Mouse (Mus musculus): ENCODE measurements around the gene Clpp. TPM values are rescaled to one million over a fixed set of nuclear protein-coding genes. Genes with fewer than 3 reads are reported as not detected.

Gene Clpp
- total RNA-seq, 1 experiment from 2014 or later = 106 TPM

GRCm38 (mm10) chr17:56986105-56986805, 3.9 kb upstream of the Clpp start:
- DNase-seq = no peak

- DNase-seq = no peak
Measured at GRCm38 (mm10) chr17:56988441-56988840, 1.7 kb upstream of the Clpp start.

DNA sequence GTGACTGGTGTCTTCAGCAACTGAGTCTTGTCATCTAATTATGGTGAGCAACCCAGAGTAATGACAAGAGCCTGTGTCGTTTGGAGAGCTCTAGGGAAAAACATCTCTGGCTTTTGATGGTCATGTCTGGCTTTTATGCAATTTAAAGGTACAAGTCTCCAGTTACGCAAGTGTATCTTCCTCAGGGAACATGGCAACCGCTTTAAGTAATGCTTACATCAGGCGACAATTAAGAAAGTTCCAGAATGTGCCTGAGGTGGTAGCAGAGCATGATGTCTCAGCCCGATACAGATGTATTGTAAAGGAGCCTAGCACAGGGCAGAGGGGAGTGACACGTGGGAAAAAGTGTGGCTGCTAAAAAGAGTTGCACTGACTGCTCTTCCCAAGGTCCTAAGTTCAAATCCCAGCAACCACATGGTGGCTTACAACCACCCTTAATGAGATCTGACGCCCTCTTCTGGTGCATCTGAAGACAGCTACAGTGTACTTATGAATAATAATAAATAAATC, 1.1 kb upstream of the Clpp start:
- no peak for DNase-seq

DNA sequence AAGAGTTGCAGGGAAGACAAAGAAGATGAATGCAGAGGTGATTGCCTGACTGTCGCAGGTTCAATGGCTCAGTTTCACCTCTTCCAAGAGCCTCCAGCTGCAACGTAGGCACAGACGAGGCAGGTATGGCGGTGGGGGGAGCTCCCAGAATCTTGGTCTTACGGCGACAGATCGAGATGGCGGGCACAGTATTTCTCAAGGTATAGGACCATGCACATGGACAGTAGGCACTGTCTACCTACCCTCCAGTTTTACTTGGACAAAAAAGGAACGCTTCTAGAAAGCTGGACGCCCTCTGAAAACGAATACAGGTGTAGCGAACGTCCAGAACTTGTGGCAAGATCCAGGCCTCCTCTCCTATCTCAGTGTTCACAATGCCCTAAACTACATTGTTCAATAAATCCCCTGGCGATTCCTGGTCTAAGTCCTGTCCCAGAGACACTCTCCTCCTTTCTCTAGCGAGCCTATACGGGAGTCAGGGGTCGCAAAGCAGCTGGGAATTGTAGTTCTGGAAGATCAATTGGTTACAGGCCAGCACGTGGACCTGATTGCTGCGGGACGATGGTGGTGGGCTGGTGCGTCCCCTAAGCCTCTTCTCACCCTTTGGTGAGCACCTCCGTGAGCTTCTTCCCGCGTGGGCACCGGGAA, 514 bp upstream of the Clpp start:
- DNase-seq = peak; percentile 56

- no peak for DNase-seq
Measured at GRCm38 (mm10) chr17:56990966-56991365, 861 bp downstream of the Clpp start.

DNA sequence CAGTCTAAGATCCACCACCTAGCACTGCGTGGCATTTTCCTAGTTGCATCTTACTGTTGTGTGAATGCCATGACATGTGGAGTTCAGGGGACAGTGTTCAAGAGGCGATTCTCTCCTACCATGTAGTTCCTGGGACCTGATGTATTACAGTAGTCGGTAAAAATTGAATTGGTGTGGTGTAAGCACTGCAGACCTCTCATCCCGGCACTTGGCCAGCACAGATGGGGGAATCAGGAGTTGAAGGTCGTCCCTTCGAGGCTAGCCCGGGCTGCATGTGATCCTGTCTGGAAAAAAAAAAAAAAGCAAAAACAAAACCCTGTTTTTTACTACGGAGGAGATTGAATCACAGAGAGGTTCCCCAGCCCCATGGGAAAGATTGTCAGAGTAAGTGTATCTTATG, 4.9 kb downstream of the Clpp start:
- DNase-seq = peak; percentile 53

DNA sequence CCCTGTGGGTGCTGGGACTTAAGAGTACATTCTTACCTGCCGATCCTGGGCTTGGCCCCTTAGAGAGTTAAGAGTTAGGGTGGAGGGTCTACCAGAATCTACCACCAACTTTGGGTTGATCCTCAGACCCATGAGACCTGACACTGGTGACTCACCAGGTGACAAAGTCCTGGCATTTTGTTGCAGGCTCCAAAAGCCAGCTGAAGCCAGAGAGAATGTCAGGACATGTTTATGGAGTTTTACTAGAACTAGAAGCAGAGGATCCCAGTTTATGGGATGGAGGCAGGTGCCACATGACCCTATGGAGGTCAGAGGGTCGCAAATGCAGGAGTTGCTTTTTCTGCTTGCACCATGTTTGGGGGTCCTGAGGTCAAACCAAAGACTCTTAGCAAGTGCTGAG, 6.4 kb downstream of the Clpp start:
- no peak for DNase-seq

DNA sequence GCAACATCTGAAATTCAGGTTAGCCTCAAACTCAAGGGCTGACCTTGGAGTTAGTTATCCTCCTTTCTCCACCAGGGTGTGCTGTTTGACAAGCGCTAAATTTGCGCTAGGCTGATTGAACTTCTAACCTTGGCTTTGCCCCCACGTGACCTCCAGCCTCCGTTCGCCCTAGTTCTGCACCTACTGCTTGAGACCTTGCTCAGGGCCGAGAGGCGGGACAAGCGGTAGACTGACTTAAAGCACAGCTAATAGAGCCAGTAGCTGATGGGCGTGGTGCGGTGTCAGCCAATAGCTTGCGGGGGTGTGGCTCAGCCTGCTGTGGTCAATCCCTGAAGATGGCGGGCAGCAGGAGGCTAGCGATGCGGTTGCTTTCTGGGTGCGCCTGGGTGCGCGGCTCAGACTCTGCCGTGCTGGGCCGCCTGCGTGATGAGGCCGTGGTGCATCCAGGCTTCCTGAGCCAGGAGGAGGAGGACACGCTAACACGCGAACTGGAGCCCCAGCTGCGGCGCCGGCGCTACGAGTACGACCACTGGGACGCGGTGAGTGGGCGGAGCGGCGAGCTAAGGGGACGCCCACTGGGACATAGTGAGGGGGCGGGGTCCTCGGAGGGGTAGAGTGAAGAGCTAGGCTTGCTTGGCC, 7.0 kb downstream of the Clpp start, which contains the start of gene Alkbh7:
Gene Alkbh7 (plus strand): TSS at position 311 of the 639 bp plus-strand sequence.
- peak; percentile 93 for DNase-seq

GRCm38 (mm10) chr17:56999414-56999813, 9.3 kb downstream of the Clpp start:
- DNase-seq = peak; percentile 42

DNA sequence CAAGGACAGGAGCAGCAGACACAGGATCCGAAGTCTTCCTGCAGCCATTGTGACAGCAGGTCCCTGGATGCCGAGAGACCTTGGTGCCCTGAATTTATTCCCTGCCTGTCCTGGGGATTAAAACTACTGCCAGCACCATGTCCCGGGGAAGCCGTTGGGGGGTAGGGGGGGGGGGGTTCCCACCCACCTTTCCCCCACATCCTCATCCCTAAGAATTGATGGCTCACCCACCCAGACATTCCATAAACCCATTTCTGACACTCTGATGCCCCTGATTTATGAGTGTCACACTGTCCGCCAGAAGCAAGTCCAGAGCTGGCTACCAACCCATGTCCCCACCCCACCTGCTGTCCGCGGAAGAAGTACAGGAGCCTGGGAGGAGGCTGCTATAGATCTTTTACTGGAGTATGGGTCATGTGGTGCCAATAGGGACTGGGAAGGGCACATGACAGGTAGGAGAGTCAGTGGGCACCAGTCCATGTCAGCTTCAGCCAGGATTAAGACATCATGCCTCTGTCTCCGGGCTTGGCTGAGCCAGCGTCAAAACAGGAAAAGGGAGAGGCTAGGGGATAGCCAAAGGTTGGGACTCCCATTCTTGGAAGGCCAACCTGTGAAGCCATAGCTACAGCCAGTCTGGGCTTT, 10.0 kb downstream of the Clpp start, which contains the start of gene Pspn:
Gene Pspn (minus strand): TSS at position 51 of the 642 bp plus-strand sequence.
- no peak for DNase-seq

DNA sequence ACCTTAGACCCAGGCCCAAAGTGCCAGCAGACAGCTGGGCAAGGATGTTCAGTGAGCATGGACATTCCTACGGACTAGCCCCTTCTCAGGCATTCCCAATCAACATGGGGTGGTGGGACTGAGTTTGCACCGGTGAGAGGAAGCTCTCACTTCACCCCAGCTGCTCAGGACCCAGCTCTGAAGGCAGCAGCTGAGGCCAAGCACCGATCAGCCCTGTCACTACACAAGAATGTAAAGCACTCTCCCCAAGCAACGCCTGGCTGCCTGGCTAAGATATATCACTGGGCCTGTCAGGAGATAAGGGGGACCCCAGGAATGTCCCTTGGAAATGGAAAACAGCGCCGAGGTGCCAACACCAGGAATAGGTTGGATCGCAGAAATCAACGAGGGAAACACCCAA, 11.1 kb downstream of the Clpp start:
- no peak for DNase-seq

- no peak for DNase-seq
Measured at GRCm38 (mm10) chr17:57003994-57004393, 13.9 kb downstream of the Clpp start.

DNA sequence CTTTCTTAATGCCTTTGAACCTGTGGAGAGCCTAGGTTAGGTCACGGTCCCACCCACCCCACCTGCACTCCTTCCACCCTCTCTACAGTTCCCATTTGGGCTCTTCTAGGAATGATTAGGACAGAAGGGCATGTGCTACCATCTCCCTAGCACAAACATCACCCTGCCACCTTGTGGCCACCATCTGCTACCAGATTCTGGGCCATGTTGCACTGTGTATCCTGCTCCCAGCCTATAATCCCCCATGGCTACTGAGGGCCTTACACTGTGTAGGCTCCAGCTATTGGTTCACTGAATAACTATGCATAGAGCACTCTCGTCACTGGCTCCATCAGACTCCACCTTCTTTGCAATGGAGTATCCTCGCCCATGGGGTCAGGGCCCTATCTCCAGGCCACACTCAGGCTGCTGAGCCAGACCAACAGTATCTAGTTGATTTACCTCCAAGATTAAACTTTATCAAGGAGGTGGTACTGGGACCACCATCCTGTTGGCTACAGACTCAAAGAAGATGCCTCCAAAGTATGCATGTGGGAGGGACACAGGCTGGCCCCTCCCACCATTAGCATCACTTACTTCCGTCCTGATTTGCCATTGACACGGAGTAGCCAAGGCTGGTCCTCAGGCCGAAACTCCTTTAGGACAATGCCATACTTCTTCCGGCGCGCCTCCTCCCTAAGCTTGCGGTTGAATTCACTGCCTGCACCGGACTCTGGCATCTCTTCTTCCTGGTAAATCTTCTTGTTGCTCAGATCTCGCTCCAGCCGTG, 17.2 kb downstream of the Clpp start:
- DNase-seq = no peak

GRCm38 (mm10) chr17:57010911-57011235, 20.8 kb downstream of the Clpp start:
- DNase-seq = no peak

DNA sequence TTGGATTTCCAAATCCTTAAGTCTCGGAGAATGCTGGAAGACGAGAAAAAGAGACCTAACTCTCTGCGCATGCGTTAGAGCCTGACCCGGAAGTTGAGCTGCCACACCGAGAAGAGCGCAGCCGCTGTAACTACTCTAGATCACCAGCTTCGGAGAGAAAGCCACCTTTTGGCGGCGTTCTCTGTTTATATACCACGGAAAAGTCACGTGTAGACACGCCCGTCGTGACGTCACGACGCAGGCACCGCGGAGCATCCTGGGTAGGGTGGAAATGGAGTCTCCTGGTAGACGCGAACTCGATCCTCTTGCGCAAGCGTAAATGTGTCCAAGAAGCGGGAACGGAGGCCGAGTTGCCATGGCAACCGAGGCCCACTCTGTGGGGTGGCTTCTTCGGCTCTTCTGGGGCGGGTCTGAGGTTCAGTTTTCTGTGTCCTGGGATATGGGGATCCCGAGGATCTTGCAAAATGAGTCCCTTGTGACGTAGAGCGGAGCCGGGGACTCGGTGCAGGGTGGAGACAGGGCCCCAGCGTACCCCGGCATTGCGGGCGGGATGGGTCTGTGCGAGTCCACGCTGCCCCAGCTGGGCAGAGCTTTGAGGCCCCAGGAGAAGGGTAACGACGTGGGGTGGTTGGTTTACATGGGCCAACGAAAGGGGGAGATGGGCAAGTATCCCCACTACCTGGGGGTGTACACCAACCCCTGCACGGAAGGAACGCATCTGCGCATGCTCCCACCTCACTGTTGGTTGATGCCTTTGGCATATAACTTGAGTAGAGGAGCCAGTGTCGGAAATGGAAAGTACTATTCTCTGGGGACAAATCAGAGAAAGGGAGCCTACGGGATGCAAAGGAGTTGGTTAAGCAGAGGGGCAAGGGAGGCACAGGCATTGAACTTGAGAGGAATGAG, 21.4 kb downstream of the Clpp start, which contains the start of the genes Gtf2f1 and Gm17949:
Gene Gtf2f1 (minus strand): TSS at position 53 of the 906 bp plus-strand sequence.
Gene Gm17949 (plus strand): TSS at position 234 of the 906 bp plus-strand sequence.
- DNase-seq = peak; percentile 89

DNA sequence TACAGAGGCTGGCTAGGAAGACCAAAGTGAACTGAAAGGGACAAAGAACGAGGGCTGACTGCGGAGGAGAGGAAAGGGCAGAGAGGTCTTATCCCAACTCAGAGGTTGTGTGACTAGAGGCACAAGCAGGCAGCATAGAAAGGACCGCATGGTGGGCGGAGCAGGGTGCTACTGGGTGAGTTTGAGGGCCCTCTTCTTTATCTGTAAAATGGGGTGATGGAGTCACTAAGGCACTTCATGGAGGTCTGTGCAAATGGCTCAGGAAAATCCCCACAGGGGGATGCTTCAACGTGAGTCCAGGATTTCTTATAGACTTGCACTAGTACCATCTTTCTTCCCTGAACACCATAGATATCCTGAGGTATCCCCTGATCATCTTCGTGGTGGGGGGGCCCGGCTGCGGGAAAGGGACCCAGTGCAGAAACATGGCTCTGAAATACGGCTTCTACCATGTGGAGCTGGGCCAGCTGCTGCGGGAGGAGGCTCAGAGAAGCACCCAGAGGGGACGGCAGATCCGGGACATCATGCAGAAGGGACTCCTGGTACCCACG, 22.2 kb downstream of the Clpp start:
- DNase-seq = no peak

DNA sequence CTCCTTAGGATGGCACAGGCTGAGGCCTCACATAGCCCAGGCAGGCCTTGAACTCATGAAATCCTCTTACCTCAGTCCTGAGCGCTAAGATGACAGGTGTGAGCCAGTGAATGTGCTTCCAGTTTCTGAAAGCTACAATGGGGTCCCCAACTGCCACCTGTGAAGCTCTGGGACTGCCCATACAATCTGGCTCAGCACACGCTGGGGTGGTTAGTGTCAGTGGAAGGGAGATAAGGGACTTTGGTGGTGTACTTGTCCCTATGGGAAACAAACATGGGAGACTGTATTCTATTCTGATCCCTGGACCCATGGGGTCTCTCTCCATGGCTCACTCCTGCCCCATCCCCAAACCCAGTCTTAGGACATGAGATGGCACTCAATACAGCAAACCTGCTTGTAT, 29.6 kb downstream of the Clpp start:
- no peak for DNase-seq

DNA sequence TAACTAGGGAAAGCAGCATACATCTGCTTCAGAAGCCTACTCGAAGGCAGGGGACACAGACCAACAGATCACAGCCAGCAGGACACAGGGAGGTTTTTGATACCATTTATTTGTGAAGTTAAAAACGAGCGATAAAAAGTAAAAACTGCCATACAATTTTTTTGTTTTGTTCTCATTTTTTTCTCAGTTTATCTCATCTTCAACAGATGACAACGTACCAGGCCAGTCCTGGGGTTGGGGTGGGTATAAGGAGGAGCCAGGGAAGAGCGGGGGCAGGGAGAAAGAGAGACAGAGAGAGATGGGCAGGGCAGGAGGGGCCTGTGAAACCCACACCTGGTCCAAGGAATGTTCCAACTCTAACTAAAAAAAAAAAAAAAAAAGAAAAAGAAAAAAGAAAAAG, 30.9 kb downstream of the Clpp start:
- no peak for DNase-seq

DNA sequence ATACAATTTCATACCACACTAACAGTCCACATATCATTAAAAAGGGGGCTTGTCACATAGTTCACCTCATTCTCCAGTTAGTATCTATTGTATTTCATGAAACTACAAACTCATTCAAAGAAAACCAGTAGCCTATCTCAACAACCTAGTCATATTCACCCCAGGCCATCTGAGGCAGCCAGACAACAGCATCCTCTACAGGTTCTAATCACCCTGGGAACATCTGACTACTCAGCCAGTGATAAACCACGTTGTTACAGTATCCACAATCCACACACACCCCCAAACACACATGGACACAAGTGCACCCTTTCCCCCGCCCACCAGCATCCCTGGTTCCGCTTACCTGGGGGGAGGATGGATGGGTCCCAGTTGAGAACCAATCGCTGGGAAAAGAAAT, 37.4 kb downstream of the Clpp start:
- no peak for DNase-seq

- DNase-seq = no peak
Measured at GRCm38 (mm10) chr17:57029691-57030090, 39.6 kb downstream of the Clpp start.
